In the genomic region with DNA sequence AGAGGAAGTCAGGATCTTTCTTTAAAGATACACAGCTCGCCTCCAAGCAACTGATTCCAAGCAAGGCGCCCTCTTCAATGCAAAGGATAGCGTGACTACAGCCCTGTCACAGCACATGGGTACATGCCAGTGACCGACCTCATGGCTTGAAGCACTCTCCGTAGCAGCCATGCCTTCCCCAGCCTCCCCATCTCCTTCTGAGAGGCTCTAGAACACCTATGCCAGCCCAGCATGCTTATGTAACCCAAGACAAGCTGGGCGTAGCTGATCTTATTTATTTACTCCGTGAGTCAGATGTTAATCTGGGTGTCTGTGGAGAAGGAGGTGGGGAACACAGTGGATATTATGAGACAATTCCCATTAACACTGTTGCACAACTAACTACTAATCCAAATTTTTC, we compare ENCODE assay signal across 8 mouse cellular contexts. TPM values are rescaled to one million over a fixed set of nuclear protein-coding genes. Genes with fewer than 3 reads are reported as not detected.
DNase-seq lines count a peak whose midpoint lies in the region; ATAC-seq and TF ChIP-seq lines count a peak whose summit lies in the region.

No protein-coding gene starts in this region.

- H3K4me2 ChIP-seq in embryonic facial prominence, embryonic 14.5 days (ENCODE audit: low read depth, low read length), result no peak overlapping the region
- H3K4me2 ChIP-seq in liver, embryonic 12.5 days, result no peak overlapping the region
- H3K4me2 ChIP-seq in lung, postnatal 0 days (replicated peaks; ENCODE audit: low read depth, low read length), result no peak overlapping the region

- TF ChIP-seq CTCF in lung, postnatal 0 days (IDR thresholded peaks at IDR 0.05), result no peak

- H3K27ac ChIP-seq in embryonic facial prominence, embryonic 14.5 days (replicated peaks; ENCODE audit: low read depth, low read length), result no peak overlapping the region
- no peak overlapping the region for H3K27ac ChIP-seq in embryonic facial prominence, embryonic 10.5 days (replicated peaks)
- no peak overlapping the region for H3K27ac ChIP-seq in liver, embryonic 12.5 days
- H3K27ac ChIP-seq in brown adipose tissue, adult 24 weeks (replicated peaks; ENCODE audit: low read depth, low read length), result peak overlapping the region; percentile 43; the same call in 1 of the 2 replicates
- no peak overlapping the region for H3K27ac ChIP-seq in lung, postnatal 0 days (ENCODE audit: low read length)

- H3K4me1 ChIP-seq in embryonic facial prominence, embryonic 14.5 days (ENCODE audit: control insufficient read depth, insufficient read depth, low read length), result peaks cover 10% of the 10 kb centered on the region; the same call in 1 of the 2 replicates
- H3K4me1 ChIP-seq in embryonic facial prominence, embryonic 10.5 days, result peaks cover 26% of the 10 kb centered on the region
- peaks cover 52% of the 10 kb centered on the region for H3K4me1 ChIP-seq in liver, embryonic 12.5 days
- peaks cover 25% of the 10 kb centered on the region for H3K4me1 ChIP-seq in brown adipose tissue, adult 24 weeks (ENCODE audit: control insufficient read depth, insufficient read depth, insufficient read length, low read length)
- peaks cover 19% of the 10 kb centered on the region; the same call in 1 of the 2 replicates for H3K4me1 ChIP-seq in lung, postnatal 0 days (ENCODE audit: insufficient read depth, low read depth, low read length)

- H3K27me3 ChIP-seq in embryonic facial prominence, embryonic 14.5 days (replicated peaks; ENCODE audit: control insufficient read depth, insufficient read depth, low read length), result no peaks in the 10 kb centered on the region
- no peaks in the 10 kb centered on the region for H3K27me3 ChIP-seq in embryonic facial prominence, embryonic 10.5 days (replicated peaks; ENCODE audit: low read depth, poor library complexity, severe bottlenecking)
- H3K27me3 ChIP-seq in liver, embryonic 12.5 days (replicated peaks), result no peaks in the 10 kb centered on the region
- H3K27me3 ChIP-seq in lung, postnatal 0 days (replicated peaks; ENCODE audit: insufficient read depth, low read length), result no peaks in the 10 kb centered on the region

- H3K4me3 ChIP-seq in embryonic facial prominence, embryonic 14.5 days (ENCODE audit: low read depth, low read length), result no peak overlapping the region
- no peak overlapping the region for H3K4me3 ChIP-seq in embryonic facial prominence, embryonic 10.5 days
- H3K4me3 ChIP-seq in liver, embryonic 12.5 days, result no peak overlapping the region
- H3K4me3 ChIP-seq in brown adipose tissue, adult 24 weeks (ENCODE audit: insufficient read depth, low read depth, low read length), result no peak overlapping the region
- no peak overlapping the region for H3K4me3 ChIP-seq in lung, postnatal 0 days (ENCODE audit: low read depth, low read length)

- H3K9me3 ChIP-seq in embryonic facial prominence, embryonic 14.5 days (ENCODE audit: control insufficient read depth, low read length), result no peaks in the 10 kb centered on the region
- H3K9me3 ChIP-seq in embryonic facial prominence, embryonic 10.5 days, result no peaks in the 10 kb centered on the region
- no peaks in the 10 kb centered on the region for H3K9me3 ChIP-seq in liver, embryonic 12.5 days (replicated peaks)
- no peaks in the 10 kb centered on the region for H3K9me3 ChIP-seq in lung, postnatal 0 days (ENCODE audit: low read length)

- DNase-seq in embryonic facial prominence, embryonic 14.5 days (ENCODE audit: low spot score), result no peak
- DNase-seq in embryonic facial prominence, embryonic 10.5 days (ENCODE audit: low spot score), result no peak
- DNase-seq in liver, result no peak
- peak; percentile 41 for DNase-seq in lung, postnatal 0 days (ENCODE audit: low spot score)
- no peak for DNase-seq in ovary, postnatal 10 days (ENCODE audit: low spot score)
- no peak for DNase-seq in ovary, adult 18-20 months (ENCODE audit: low spot score)

- TF ChIP-seq EP300 in lung, postnatal 0 days (IDR thresholded peaks at IDR 0.05), result no peak

- H3K9ac ChIP-seq in embryonic facial prominence, embryonic 14.5 days (ENCODE audit: low read depth, low read length), result no peak overlapping the region
- H3K9ac ChIP-seq in liver, embryonic 12.5 days, result peak overlapping the region; percentile 35; the same call in 1 of the 2 replicates
- no peak overlapping the region for H3K9ac ChIP-seq in lung, postnatal 0 days (replicated peaks; ENCODE audit: low read depth)

- no peaks in the 10 kb centered on the region for H3K36me3 ChIP-seq in embryonic facial prominence, embryonic 14.5 days (ENCODE audit: control insufficient read depth, insufficient read depth, low read length)
- peaks cover 34% of the 10 kb centered on the region for H3K36me3 ChIP-seq in embryonic facial prominence, embryonic 10.5 days (replicated peaks)
- H3K36me3 ChIP-seq in liver, embryonic 12.5 days, result no peaks in the 10 kb centered on the region
- no peaks in the 10 kb centered on the region for H3K36me3 ChIP-seq in lung, postnatal 0 days (ENCODE audit: insufficient read depth, low read length)

- WGBS in embryonic facial prominence, embryonic 14.5 days, result 56% methylated on average over 7 of the region's 7 CpGs
- 59% methylated on average over 7 of the region's 7 CpGs for WGBS in embryonic facial prominence, embryonic 10.5 days
- 51% methylated on average over 7 of the region's 7 CpGs for WGBS in liver, embryonic 12.5 days (ENCODE audit: insufficient replicate concordance)
- 57% methylated on average over 7 of the region's 7 CpGs for WGBS in lung, postnatal 0 days

- ATAC-seq in embryonic facial prominence, embryonic 14.5 days (ENCODE audit: low read depth), result 0 out of 2 replicates have a peak, but pooled peaks have one; percentile 41
- ATAC-seq in liver, embryonic 12.5 days, result no peak
- peak; percentile 68 for ATAC-seq in lung, postnatal 0 days

RNA-seq across cellular contexts. Expression of a gene that starts 13.8 kb away (rescaled TPM):
- 19.5 and 20.0 TPM in 2 replicates for polyA plus RNA-seq in embryonic facial prominence, embryonic 14.5 days (2014; fragmentation: Nextera tagmentation; extraction: Ambion mirVana)
- 17.0 and 17.2 TPM in 2 replicates for polyA plus RNA-seq in embryonic facial prominence, embryonic 10.5 days (2016; fragmentation: Nextera tagmentation; extraction: Ambion mirVana)
- polyA plus RNA-seq in liver, embryonic 12.5 days (2016; fragmentation: Nextera tagmentation; extraction: Ambion mirVana), result 7.4 and 7.8 TPM in 2 replicates
- polyA plus RNA-seq in brown adipose tissue, adult 24 weeks (2012; ENCODE audit: insufficient read depth, insufficient read length, missing spikeins), result 8.2 and 9.1 TPM in 2 replicates
- polyA plus RNA-seq in lung, postnatal 0 days (2015; fragmentation: Nextera tagmentation; extraction: Ambion mirVana), result 9.9 and 11.9 TPM in 2 replicates
